Mouse (Mus musculus) Patski (cell line): ENCODE measurements around the gene Metrn. TPM values are rescaled to one million over a fixed set of nuclear protein-coding genes. Genes with fewer than 3 reads are reported as not detected.

Experiments
- ATAC-seq: fragments of 100-300 bp; one replicate; pipeline ENCODE4 v1.8.0; 2021
- CTCF ChIA-PET: fragments of 350-600 bp; sonication (Branson Sonifier 250); formaldehyde crosslinking; loops from one replicate; lab custom pipeline; 2022; ENCODE audit warnings: inconsistent platforms; lab: Charles Lee
- POLR2A ChIA-PET: fragments of 350-600 bp; sonication (Branson Sonifier 250); formaldehyde crosslinking; loops from one replicate; lab custom pipeline; 2022; ENCODE audit warnings: antibody characterized with exemption, inconsistent platforms; lab: Charles Lee
- DNase-seq: peaks from one replicate; pipeline ENCODE4 v3.0.0-alpha.2; 2011; ENCODE audit warnings: low read depth, low spot score
- H3K27me3 ChIP-seq: fragments of 371-371 bp; one replicate; pipeline ENCODE4 v1.5.1; 2021
- CTCF ChIP-seq: fragments of 100-300 bp; IDR thresholded peaks from one replicate; pipeline ENCODE4 v1.5.1; 2021
- in situ Hi-C: fragments of 300-500 bp; cut with MboI; formaldehyde crosslinking; loops from 3 replicates; pipeline ENCODE4 v1.11.1; 2018; ENCODE audit warnings: low pct_unique_long_range_greater_than_20kb, mixed read lengths
- polyA plus RNA-seq: library from polyadenylated mRNA; unstranded; gene quantifications from one replicate; pipeline ENCODE4 v1.2.3, GENCODE M21; 2021

Gene Metrn
- polyA plus RNA-seq, 1 experiment from 2014 or later, result 39.8 TPM

GRCm38 (mm10) chr17:25791843-25792527 is 5.0 kb downstream of the Metrn start:
- no peak for TF ChIP-seq CTCF
- ATAC-seq (no peak), DNase-seq (no peak)
- ChIA-PET POLR2A (no interaction called here), CTCF (interaction anchor here (1.2 to 3.2 kb wide), 2 partner anchors 9 to 58 kb away, joined by 3 to 11 read pairs; no protein-coding TSS in a partner anchor)
- in situ Hi-C loops, result no loop called here
- no peaks in the 10 kb centered on the region for H3K27me3 ChIP-seq

GRCm38 (mm10) chr17:25791320-25791842 is 5.6 kb downstream of the Metrn start:
- ATAC-seq (no peak), DNase-seq (no peak)
- in situ Hi-C loops, result no loop called here
- no peaks in the 10 kb centered on the region for H3K27me3 ChIP-seq
- no peak for TF ChIP-seq CTCF
- ChIA-PET CTCF (interaction anchor here (3.2 kb wide), 1 partner anchor 10 kb away, joined by 11 read pairs; no protein-coding TSS in a partner anchor), POLR2A (no interaction called here)

- POLR2A ChIA-PET, result interaction anchor here (0.7 kb wide), 1 partner anchor 13 kb away, joined by 3 read pairs; the partner anchor contains the start of gene Narfl
- ATAC-seq, result no peak
- in situ Hi-C loops, result no loop called here
These were observed 10.0 kb downstream of the Metrn start for GRCm38 (mm10) chr17:25786781-25787504.

GRCm38 (mm10) chr17:25786280-25786679 is 10.7 kb downstream of the Metrn start, which contains the start of gene Ccdc78:
Ccdc78 (plus strand) TSS chr17:25786580.
- TF ChIP-seq CTCF, result no peak
- ATAC-seq (no peak), DNase-seq (no peak)
- no peaks in the 10 kb centered on the region for H3K27me3 ChIP-seq
- POLR2A ChIA-PET, result no interaction called here
- CTCF ChIA-PET, result interaction anchor here (2.4 kb wide), 1 partner anchor 15 kb away, joined by 9 read pairs; no protein-coding TSS in a partner anchor
- in situ Hi-C loops, result no loop called here

More at GRCm38 (mm10) chr17:25786781-25787504, 10.0 kb downstream of the Metrn start:
- CTCF ChIA-PET, result interaction anchor here (0.9 kb wide), 1 partner anchor 14 kb away, joined by 4 read pairs; no protein-coding TSS in a partner anchor
- H3K27me3 ChIP-seq, result no peaks in the 10 kb centered on the region
- DNase-seq, result no peak
- TF ChIP-seq CTCF, result no peak

- DNase-seq (peak; percentile 75), ATAC-seq (peak; percentile 27)
- TF ChIP-seq CTCF, result no peak
- no peaks in the 10 kb centered on the region for H3K27me3 ChIP-seq
- ChIA-PET CTCF (interaction anchor here (1.3 to 2.4 kb wide), 3 partner anchors 10 to 69 kb away, joined by 3 to 9 read pairs (median 4); partner anchors contain the start of gene AC134908.4), POLR2A (no interaction called here)
- in situ Hi-C loops, result no loop called here
These were observed 11.6 kb downstream of the Metrn start, which contains the start of gene Haghl for GRCm38 (mm10) chr17:25785281-25785745. Haghl (minus strand) TSS chr17:25785673.

- ATAC-seq, result no peak
- ChIA-PET POLR2A (no interaction called here), CTCF (interaction anchor here (1.3 to 2.4 kb wide), 3 partner anchors 11 to 68 kb away, joined by 3 to 9 read pairs (median 4); partner anchors contain the start of gene AC134908.4)
- no peaks in the 10 kb centered on the region for H3K27me3 ChIP-seq
- DNase-seq, result no peak
- TF ChIP-seq CTCF, result no peak
- in situ Hi-C loops, result no loop called here
These were observed 12.9 kb downstream of the Metrn start for GRCm38 (mm10) chr17:25783861-25784574.

- in situ Hi-C loops, result no loop called here
- no peak for DNase-seq
These were observed 13.8 kb downstream of the Metrn start for GRCm38 (mm10) chr17:25783086-25783485.

GRCm38 (mm10) chr17:25781339-25781738 is 15.6 kb downstream of the Metrn start:
- ATAC-seq, result no peak
- CTCF ChIA-PET, result interaction anchor here (1.1 kb wide), 1 partner anchor 19 kb away, joined by 3 read pairs; no protein-coding TSS in a partner anchor

More at GRCm38 (mm10) chr17:25783086-25783485, 13.8 kb downstream of the Metrn start:
- ChIA-PET POLR2A (no interaction called here), CTCF (no interaction called here)
- TF ChIP-seq CTCF, result no peak
- ATAC-seq, result no peak
- no peaks in the 10 kb centered on the region for H3K27me3 ChIP-seq

GRCm38 (mm10) chr17:25777948-25778347 is 19.0 kb downstream of the Metrn start:
- POLR2A ChIA-PET, result interaction anchor here (1.0 kb wide), 1 partner anchor 15 kb away, joined by 3 read pairs; the partner anchor contains the start of gene Fam173a
- CTCF ChIA-PET, result no interaction called here
- TF ChIP-seq CTCF, result no peak
- ATAC-seq, result no peak
- in situ Hi-C loops, result no loop called here
- H3K27me3 ChIP-seq, result no peaks in the 10 kb centered on the region
- DNase-seq, result no peak

More at GRCm38 (mm10) chr17:25781339-25781738, 15.6 kb downstream of the Metrn start:
- no peaks in the 10 kb centered on the region for H3K27me3 ChIP-seq
- in situ Hi-C loops, result no loop called here
- DNase-seq, result no peak
- no peak for TF ChIP-seq CTCF
- POLR2A ChIA-PET, result interaction anchor here (1.2 kb wide), 1 partner anchor 54 kb away, joined by 3 read pairs; no protein-coding TSS in a partner anchor
